Mouse (Mus musculus): ENCODE results near the gene Sgcd.

DNA sequence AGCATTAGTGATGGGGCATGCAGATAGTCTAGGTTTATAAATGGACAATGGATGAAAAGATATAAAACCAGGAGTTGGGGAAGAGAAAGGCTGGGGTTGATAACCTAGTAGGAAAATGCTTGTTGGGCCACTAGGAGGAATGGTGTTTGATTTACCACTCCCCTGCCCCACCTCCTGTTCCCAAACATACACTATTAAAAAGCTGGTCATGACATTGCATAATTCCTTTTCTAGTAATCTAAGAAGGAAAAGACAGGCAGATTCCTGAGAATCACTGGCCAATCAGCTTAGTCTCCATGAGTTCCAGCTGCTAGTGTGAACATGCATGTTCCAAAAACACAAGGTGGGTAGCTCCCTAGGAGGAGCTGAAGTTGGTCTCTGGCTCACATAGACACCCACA is 683.2 kb downstream of the Sgcd start:
- TF ChIP-seq CTCF (IDR thresholded peaks at IDR 0.05; ENCODE audit: borderline replicate concordance, extremely low read depth, insufficient read depth, insufficient read length) (no peak), POLR2A (IDR thresholded peaks at IDR 0.05; ENCODE audit: borderline replicate concordance, extremely low read depth, insufficient read depth, insufficient read length, poor library complexity, severe bottlenecking) (no peak)
